Mouse (Mus musculus) T-cell, adult 66 days (primary cell): Measurements from ENCODE around the gene Tent4b. TPM values are rescaled to one million over a fixed set of nuclear protein-coding genes. Genes with fewer than 3 reads are reported as not detected.

Experiments
- total RNA-seq, 2 experiments: library from RNA; stranded (reverse); gene quantifications; 3 replicates in 1 of 2; 4 replicates in 1 of 2; pipeline ENCODE4 v1.2.4; 2023

Tent4b gene
- total RNA-seq = 10 to 100 TPM; 68.2 to 72.3 TPM

DNA sequence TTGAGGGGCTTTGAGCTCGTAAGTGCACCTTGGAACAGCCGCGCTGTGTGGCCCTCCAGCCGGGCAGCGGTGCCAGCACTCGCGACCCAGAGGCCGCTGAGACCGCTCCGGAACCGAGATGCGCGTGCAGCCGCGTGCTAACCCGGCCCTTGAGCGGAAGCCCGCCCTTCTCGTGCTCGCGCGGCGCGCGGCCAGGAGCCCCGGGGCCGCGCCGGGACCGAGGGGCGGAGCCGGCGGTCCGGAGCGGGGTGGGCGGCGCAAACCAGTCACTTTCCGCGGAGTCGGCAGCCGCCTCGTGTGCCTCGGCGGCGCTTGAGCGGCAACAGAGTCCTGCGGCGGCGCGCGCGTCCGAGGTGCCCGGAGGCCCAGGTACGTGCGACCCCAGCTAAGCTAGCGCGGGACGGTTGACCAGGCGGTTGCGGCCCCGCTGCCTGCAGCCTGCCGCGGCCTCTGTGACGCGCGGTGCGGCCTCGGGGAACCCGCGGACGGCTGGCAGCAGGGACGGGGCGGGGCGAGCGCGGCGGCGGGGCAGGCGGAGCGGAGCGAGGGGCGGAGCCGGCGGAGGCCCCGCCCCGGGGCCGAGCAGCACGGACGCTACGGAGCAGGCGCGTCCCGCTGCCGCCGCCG, at the start of gene Tent4b:
Gene Tent4b, plus strand, starts transcription at position 269 of the 627 bp plus-strand sequence.

DNA sequence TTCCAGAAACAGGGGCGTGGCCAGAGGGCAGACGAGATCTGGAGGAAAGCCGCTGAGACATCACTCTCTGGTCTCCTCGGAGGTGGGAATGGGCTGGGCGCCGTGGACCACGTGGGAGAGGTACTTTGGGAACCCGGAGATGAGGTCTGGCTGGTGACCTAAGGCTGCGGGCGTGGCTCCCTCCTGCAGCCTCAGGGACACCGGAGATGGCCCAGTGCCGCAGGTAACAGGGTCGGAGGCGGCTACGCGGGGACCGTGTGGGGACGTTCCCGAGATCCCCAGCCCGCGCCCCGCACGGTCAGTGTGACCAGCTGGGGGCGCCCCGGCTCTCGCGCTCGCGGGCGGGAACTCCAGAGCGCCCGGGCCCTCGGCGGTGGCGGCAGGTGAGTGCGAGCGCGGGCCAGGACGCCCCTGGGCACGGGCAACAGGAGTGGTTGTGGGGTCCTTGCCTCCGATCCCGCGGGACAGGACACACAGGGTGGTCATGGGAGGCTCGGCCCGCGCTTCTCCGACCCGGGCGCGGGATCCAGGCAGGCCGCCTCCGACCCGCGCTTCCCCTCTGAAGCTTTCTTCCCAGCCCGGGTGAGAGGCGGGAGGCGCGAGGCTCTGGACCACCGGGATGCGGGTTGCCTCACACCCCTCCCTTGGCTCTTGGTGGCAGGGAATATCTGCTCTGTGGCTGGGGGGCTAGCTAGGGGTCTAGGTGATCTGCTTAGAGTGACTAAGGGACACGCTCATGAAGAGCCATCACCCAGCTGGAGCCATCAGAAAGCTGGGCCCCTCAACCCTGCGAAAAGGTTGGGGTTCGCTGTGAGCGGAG, 73.4 kb downstream of the Tent4b start, which contains the start of gene Adcy7:
Gene Adcy7, plus strand, starts transcription at position 173 of the 820 bp plus-strand sequence.

Other genes with a start within 250 kb of the Tent4b start
- gene Zfp423, start 239.6 kb upstream of the Tent4b start, total RNA-seq = not detected
- 10 to 100 TPM; 28.6 to 29.5 TPM for gene Cnep1r1, start 80.4 kb upstream of the Tent4b start, total RNA-seq
- gene Heatr3, start 61.4 kb upstream of the Tent4b start, total RNA-seq = 10 to 100 TPM; 35.8 to 37.6 TPM
- 100 to 1,000 TPM; 233 to 251 TPM for gene Adcy7, start 73.2 kb downstream of the Tent4b start, total RNA-seq
- 10 to 100 TPM; 63.2 to 66.9 TPM for gene Brd7, start 163.0 kb downstream of the Tent4b start, total RNA-seq